Mouse (Mus musculus): Measurements from ENCODE around the gene Tmem132d.

DNA sequence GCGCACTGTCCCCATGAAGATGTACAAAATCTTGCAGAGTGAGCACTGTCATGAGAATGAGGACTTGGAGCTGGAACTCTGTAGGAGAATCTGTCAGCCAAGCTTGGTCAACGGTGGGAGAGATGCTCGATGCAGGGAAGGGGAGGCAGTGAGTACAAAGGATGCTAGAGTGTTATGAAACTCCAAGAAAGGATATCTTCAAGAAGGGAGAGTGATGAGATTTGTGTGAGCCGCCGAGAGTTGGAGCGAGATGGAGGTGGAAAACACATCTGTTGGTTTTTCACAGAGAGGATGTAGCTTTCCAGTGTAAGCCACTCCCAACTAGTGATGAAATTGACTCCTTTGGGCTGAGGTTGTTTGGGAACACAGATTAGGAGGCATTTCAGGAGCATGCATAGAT lies 604.1 kb downstream of the Tmem132d start:
- TF ChIP-seq CTCF (IDR thresholded peaks at IDR 0.05; ENCODE audit: borderline replicate concordance, insufficient read depth, low read length), result no peak
- TF ChIP-seq POLR2A (IDR thresholded peaks at IDR 0.05; ENCODE audit: low read depth, low read length), result no peak

All from embryonic fibroblast, embryonic 13.5 days (primary cell).